Mouse (Mus musculus) cerebellum, adult 9-11 months (tissue): ENCODE data around the gene Arf1.
A peak's percentile ranks its signal among the peaks of the same experiment; 100 is the strongest.
"Not testable (repeated sequence)": the region's sequence is repeated elsewhere in the genome, so short reads cannot be mapped to it uniquely, and the experiment has no call there.

Experiments
- DNase-seq: peaks from one replicate; pipeline ENCODE4 v3.0.0; 2022

Gene Arf1

GRCm38 (mm10) chr11:59225167-59225566 is 2.9 kb downstream of the Arf1 start:
- DNase-seq = no peak

GRCm38 (mm10) chr11:59224470-59224869 is 3.6 kb downstream of the Arf1 start:
- no peak for DNase-seq

- DNase-seq = no peak
Observed at GRCm38 (mm10) chr11:59224025-59224424, 4.0 kb downstream of the Arf1 start.

- no peak for DNase-seq
Observed at GRCm38 (mm10) chr11:59222306-59222705, 5.8 kb downstream of the Arf1 start.

- DNase-seq = no peak
Observed at GRCm38 (mm10) chr11:59221604-59222003, 6.5 kb downstream of the Arf1 start.

GRCm38 (mm10) chr11:59219064-59219463 is 9.0 kb downstream of the Arf1 start:
- no peak for DNase-seq

- DNase-seq = no peak
Observed at GRCm38 (mm10) chr11:59218389-59218998, 9.6 kb downstream of the Arf1 start.

GRCm38 (mm10) chr11:59216955-59217354 is 11.1 kb downstream of the Arf1 start:
- no peak for DNase-seq

GRCm38 (mm10) chr11:59212892-59213494 is 15.1 kb downstream of the Arf1 start:
- DNase-seq = no peak

GRCm38 (mm10) chr11:59212320-59212719 is 15.8 kb downstream of the Arf1 start:
- DNase-seq = not testable (repeated sequence)

- DNase-seq = not testable (repeated sequence)
Observed at GRCm38 (mm10) chr11:59211561-59211960, 16.5 kb downstream of the Arf1 start.

GRCm38 (mm10) chr11:59210020-59210419 is 18.1 kb downstream of the Arf1 start:
- no peak for DNase-seq

- DNase-seq = no peak
Observed at GRCm38 (mm10) chr11:59209580-59209979, 18.5 kb downstream of the Arf1 start.

GRCm38 (mm10) chr11:59209003-59209441 is 19.0 kb downstream of the Arf1 start:
- peak; percentile 78 for DNase-seq

GRCm38 (mm10) chr11:59208153-59208831 is 19.8 kb downstream of the Arf1 start, which contains the start of gene 2310033P09Rik:
Gene 2310033P09Rik, plus strand, starts transcription at chr11:59208321.
- peak; percentile 96 for DNase-seq

- peak; percentile 91 for DNase-seq
Observed at GRCm38 (mm10) chr11:59202081-59202995, 25.7 kb downstream of the Arf1 start, which contains the start of gene Mrpl55. Gene Mrpl55, plus strand, starts transcription at chr11:59202486.

- no peak for DNase-seq
Observed at GRCm38 (mm10) chr11:59201216-59202002, 26.7 kb downstream of the Arf1 start.

GRCm38 (mm10) chr11:59196230-59196629 is 31.8 kb downstream of the Arf1 start:
- DNase-seq = no peak

- no peak for DNase-seq
Observed at GRCm38 (mm10) chr11:59192059-59192386, 36.0 kb downstream of the Arf1 start, which contains the start of gene Guk1. Gene Guk1, minus strand, starts transcription at chr11:59192212.

- DNase-seq = peak; percentile 93
Observed at GRCm38 (mm10) chr11:59191231-59192058, 36.6 kb downstream of the Arf1 start.

- no peak for DNase-seq
Observed at GRCm38 (mm10) chr11:59187706-59188105, 40.4 kb downstream of the Arf1 start.
